Mouse (Mus musculus) left cerebral cortex, adult 11 months (tissue): ENCODE results near the gene Pim3.

Experiments used
- DNase-seq: peaks from one replicate; pipeline ENCODE4 v3.0.0; 2022; ENCODE audit warnings: low spot score

Gene Pim3

GRCm38 (mm10) chr15:88881253-88882044, 19.5 kb downstream of the Pim3 start:
- no peak for DNase-seq

DNA sequence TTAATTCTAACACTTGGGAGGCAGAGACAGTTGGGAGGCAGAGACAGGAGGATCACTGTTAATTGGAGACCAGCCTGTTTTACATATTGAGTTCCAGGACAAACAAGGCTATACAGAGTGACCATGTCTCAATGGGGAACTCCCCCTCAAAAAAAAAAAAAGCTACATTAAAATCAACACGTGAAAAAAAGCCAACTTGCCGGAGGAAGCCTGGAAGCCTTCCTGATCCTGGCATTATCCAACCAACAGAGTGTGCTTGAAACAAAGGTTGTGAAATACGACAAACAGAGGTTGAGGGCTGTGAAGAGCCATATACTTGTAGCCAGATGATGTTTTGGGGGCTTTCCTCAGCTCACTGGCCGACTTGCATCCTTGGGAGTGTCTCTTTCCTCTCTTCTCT, 20.9 kb downstream of the Pim3 start:
- DNase-seq, result no peak

- DNase-seq, result no peak
Observed at GRCm38 (mm10) chr15:88883342-88883741, 21.4 kb downstream of the Pim3 start.

GRCm38 (mm10) chr15:88885376-88885775, 23.4 kb downstream of the Pim3 start:
- DNase-seq, result no peak

GRCm38 (mm10) chr15:88889032-88889431, 27.0 kb downstream of the Pim3 start:
- no peak for DNase-seq

- DNase-seq, result no peak
Observed at GRCm38 (mm10) chr15:88889994-88890393, 28.0 kb downstream of the Pim3 start.

- DNase-seq, result peak; percentile 78
Observed at GRCm38 (mm10) chr15:88890751-88891675, 29.0 kb downstream of the Pim3 start.

- DNase-seq, result no peak
Observed at GRCm38 (mm10) chr15:88891676-88892040, 29.7 kb downstream of the Pim3 start.

DNA sequence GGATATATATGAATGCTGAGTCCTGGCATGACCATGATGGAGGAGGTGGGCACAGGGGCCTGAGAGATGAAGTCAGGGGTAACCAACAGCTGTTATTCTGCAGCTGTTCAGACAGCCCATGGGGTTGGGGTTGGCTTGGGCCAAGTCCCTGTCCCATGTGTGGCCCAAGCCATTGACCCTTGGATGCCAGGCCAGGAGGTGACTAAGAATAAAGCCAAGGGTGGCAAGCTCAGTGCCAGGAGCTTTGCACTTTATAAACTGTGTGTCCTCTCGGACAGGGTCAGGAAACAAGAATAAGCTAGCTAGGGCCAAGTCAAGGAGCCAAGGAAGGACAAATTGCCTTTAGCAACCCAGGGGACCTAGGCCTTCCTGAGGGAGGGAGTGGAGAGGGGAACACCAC, 30.3 kb downstream of the Pim3 start:
- no peak for DNase-seq

GRCm38 (mm10) chr15:88892876-88893275, 30.9 kb downstream of the Pim3 start:
- DNase-seq, result no peak

DNA sequence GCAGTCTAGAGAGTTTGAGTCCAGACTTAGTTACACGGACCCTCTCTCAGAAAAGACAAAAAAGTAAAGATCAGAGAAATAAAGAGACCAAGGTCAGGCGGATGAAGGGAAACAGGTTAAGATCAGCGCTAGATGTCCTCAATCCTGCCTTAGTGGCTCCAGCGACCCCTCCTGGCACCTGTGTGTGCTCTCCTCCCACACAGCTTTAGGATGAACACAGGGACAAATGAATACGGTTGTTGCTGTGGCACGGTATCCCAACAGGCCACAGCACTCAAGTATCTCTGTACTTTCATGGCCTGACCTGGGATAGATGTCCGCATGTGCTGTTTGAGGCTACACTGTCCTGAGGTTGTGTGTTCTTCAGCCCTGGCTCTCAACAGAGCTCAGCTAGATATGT, 33.1 kb downstream of the Pim3 start:
- DNase-seq, result no peak

GRCm38 (mm10) chr15:88895891-88896290, 33.9 kb downstream of the Pim3 start:
- DNase-seq, result no peak

GRCm38 (mm10) chr15:88896341-88896980, 34.5 kb downstream of the Pim3 start:
- no peak for DNase-seq

DNA sequence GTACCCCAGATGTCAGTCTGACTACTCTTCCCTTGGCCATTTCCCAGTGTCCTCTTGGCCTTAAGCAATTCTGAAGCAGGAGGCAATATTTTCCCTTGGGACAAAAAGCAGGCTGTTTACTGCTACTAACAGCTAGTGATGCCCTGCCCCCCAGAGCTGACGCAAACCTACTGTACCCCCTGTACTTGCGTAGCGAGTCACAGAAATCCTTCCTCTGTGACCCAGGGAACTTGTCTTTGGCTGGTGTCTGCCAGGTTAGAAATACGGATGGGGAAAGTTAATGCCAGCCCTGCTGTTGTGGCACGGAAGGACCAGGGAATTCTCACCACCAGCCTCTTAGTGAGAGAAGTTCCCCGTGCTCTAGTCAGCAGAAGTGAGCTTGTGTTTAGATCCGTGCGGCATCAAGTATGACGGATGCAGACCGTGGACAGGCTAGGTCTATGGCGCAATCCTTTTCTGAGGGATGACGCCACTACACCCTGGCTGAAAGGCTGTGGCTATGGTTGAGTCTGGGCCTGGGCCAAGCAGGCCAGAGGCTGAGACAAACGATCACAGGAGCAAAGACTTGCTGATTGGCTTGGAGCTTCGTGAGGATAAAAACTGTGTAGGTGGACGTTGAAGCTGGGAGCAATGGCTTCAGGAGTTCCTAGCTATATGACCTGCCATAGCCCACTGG, 40.4 kb downstream of the Pim3 start:
- DNase-seq, result no peak

- no peak for DNase-seq
Observed at GRCm38 (mm10) chr15:88903086-88903485, 41.1 kb downstream of the Pim3 start.

- no peak for DNase-seq
Observed at GRCm38 (mm10) chr15:88904056-88904811, 42.2 kb downstream of the Pim3 start.

GRCm38 (mm10) chr15:88906347-88906746, 44.4 kb downstream of the Pim3 start:
- DNase-seq, result no peak

GRCm38 (mm10) chr15:88915046-88915445, 53.1 kb downstream of the Pim3 start:
- no peak for DNase-seq
